Mouse (Mus musculus) myocyte (in vitro differentiated cells): ENCODE measurements around the gene Lamtor5. TPM values are rescaled to one million over a fixed set of nuclear protein-coding genes. Genes with fewer than 3 reads are reported as not detected.

ENCODE experiments used
- H3K27me3 ChIP-seq: one replicate; pipeline ENCODE4 v1.6.1; 2011; ENCODE audit not compliant: control insufficient read depth, insufficient read depth, insufficient read length
- H3K36me3 ChIP-seq: one replicate; pipeline ENCODE4 v1.6.1; 2011; ENCODE audit not compliant: control insufficient read depth, insufficient read depth
- H3K4me2 ChIP-seq: one replicate; pipeline ENCODE4 v1.6.1; 2011; ENCODE audit warnings: low read depth, control low read depth
- H3K4me3 ChIP-seq: one replicate; pipeline ENCODE4 v1.5.1; 2011; ENCODE audit warnings: mild to moderate bottlenecking, control low read depth, moderate library complexity
- H3K79me2 ChIP-seq: one replicate; pipeline ENCODE4 v1.6.1; 2011; ENCODE audit not compliant: control insufficient read depth, insufficient read depth
- H3ac ChIP-seq: one replicate; pipeline ENCODE4 v1.6.1; 2011; ENCODE audit not compliant: control insufficient read depth, insufficient read length
- CEBPB ChIP-seq: IDR thresholded peaks from 2 replicates; pipeline ENCODE4 v1.6.1; 2011; ENCODE audit warnings: mild to moderate bottlenecking, moderate library complexity; ENCODE audit not compliant: poor library complexity, insufficient read depth, severe bottlenecking
- E2F4 ChIP-seq: IDR thresholded peaks from one replicate; pipeline ENCODE4 v1.6.1; 2011; ENCODE audit warnings: mild to moderate bottlenecking, control low read depth, moderate library complexity; ENCODE audit not compliant: insufficient read depth
- MAX ChIP-seq: IDR thresholded peaks from one replicate; pipeline ENCODE4 v1.6.1; 2011; ENCODE audit warnings: low read depth, mild to moderate bottlenecking, control low read depth
- MYOD1 ChIP-seq, 3 experiments: IDR thresholded peaks; one replicate each; pipeline ENCODE4 v1.6.1; 2011; ENCODE audit warnings: control low read depth in 2 of 3, low read depth in 2 of 3, mild to moderate bottlenecking in 2 of 3, moderate library complexity in 1 of 3; ENCODE audit not compliant: insufficient read length in 2 of 3, control insufficient read depth in 1 of 3
- MYOG ChIP-seq, 3 experiments: IDR thresholded peaks; one replicate each; pipeline ENCODE4 v1.6.1; 2011; ENCODE audit warnings: control low read depth in 2 of 3, low read depth in 2 of 3, mild to moderate bottlenecking in 2 of 3; ENCODE audit not compliant: insufficient read length in 2 of 3, control insufficient read depth in 1 of 3, insufficient read depth in 1 of 3
- POLR2A ChIP-seq: IDR thresholded peaks from one replicate; pipeline ENCODE4 v1.6.1; 2011; ENCODE audit warnings: low read depth, mild to moderate bottlenecking, control low read depth, moderate library complexity; ENCODE audit not compliant: insufficient read length
- POLR2AphosphoS2 ChIP-seq: IDR thresholded peaks from one replicate; pipeline ENCODE4 v1.6.1; 2011; ENCODE audit warnings: low read depth, control low read depth; ENCODE audit not compliant: insufficient read length
- REST ChIP-seq: IDR thresholded peaks from one replicate; pipeline ENCODE4 v1.6.1; 2011; ENCODE audit warnings: mild to moderate bottlenecking, control low read depth, moderate library complexity; ENCODE audit not compliant: insufficient read depth, insufficient read length
- SRF ChIP-seq: IDR thresholded peaks from one replicate; pipeline ENCODE4 v1.6.1; 2011; ENCODE audit warnings: low read depth; ENCODE audit not compliant: control insufficient read depth, insufficient read length
- TCF12 ChIP-seq: IDR thresholded peaks from one replicate; pipeline ENCODE4 v1.6.1; 2011; ENCODE audit warnings: mild to moderate bottlenecking, control low read depth; ENCODE audit not compliant: poor library complexity, insufficient read depth, severe bottlenecking
- TCF3 ChIP-seq: IDR thresholded peaks from one replicate; pipeline ENCODE4 v1.6.1; 2011; ENCODE audit warnings: low read depth, control low read depth; ENCODE audit not compliant: insufficient read length
- USF1 ChIP-seq: IDR thresholded peaks from one replicate; pipeline ENCODE4 v1.6.1; 2011; ENCODE audit warnings: low read depth, mild to moderate bottlenecking, control low read depth, moderate library complexity
- polyA plus RNA-seq: library from polyadenylated mRNA; unstranded; fragments of >200 nt; fragmentation: generic; extraction: Trizol; gene quantifications from one replicate; pipeline ENCODE4 v1.2.1, GENCODE M21; 2012; ENCODE audit warnings: missing spikeins

Gene Lamtor5
- polyA plus RNA-seq, 1 experiment, result 156 TPM

GRCm38 (mm10) chr3:107326442-107326841 lies 47.8 kb downstream of the Lamtor5 start:
- Histone ChIP-seq H3K4me2 (no peak overlapping the region), H3K27me3 (no peaks in the 10 kb centered on the region), H3K79me2 (peaks cover 100% of the 10 kb centered on the region), H3ac (no peak overlapping the region), H3K36me3 (peaks cover 59% of the 10 kb centered on the region), H3K4me3 (no peak overlapping the region)
- TF ChIP-seq POLR2AphosphoS2 (no peak), MAX (no peak), MYOD1 (IDR thresholded peaks at IDR 0.05; ENCODE audit: control insufficient read depth in 1 of 3, insufficient read length in 2 of 3, low read depth in 2 of 3) (no peak), MYOG (IDR thresholded peaks at IDR 0.05; ENCODE audit: control insufficient read depth in 1 of 3, insufficient read depth in 1 of 3, insufficient read length in 2 of 3, low read depth in 2 of 3) (no peak), TCF12 (no peak), TCF3 (no peak), USF1 (no peak), POLR2A (no peak), SRF (no peak), REST (no peak), CEBPB (no peak), E2F4 (no peak)

- Histone ChIP-seq H3K36me3 (peaks cover 31% of the 10 kb centered on the region), H3ac (peak overlapping the region; percentile 91), H3K4me3 (peak overlapping the region; percentile 87), H3K4me2 (peak overlapping the region; percentile 93), H3K79me2 (peaks cover 69% of the 10 kb centered on the region), H3K27me3 (no peaks in the 10 kb centered on the region)
- TF ChIP-seq SRF, result no peak
- TF ChIP-seq MAX, result no peak
- TF ChIP-seq USF1, result no peak
- no peak for TF ChIP-seq MYOG (IDR thresholded peaks at IDR 0.05; ENCODE audit: control insufficient read depth in 1 of 3, insufficient read depth in 1 of 3, insufficient read length in 2 of 3, low read depth in 2 of 3)
- TF ChIP-seq POLR2A, result no peak
- no peak for TF ChIP-seq TCF12
- no peak for TF ChIP-seq TCF3
- TF ChIP-seq CEBPB, result no peak
- TF ChIP-seq POLR2AphosphoS2, result no peak
- TF ChIP-seq E2F4, result no peak
- no peak for TF ChIP-seq REST
- TF ChIP-seq MYOD1 (IDR thresholded peaks at IDR 0.05; ENCODE audit: control insufficient read depth in 1 of 3, insufficient read length in 2 of 3, low read depth in 2 of 3), result no peak
These were observed 52.1 kb downstream of the Lamtor5 start for GRCm38 (mm10) chr3:107330503-107331424.

GRCm38 (mm10) chr3:107331746-107332126 lies 53.1 kb downstream of the Lamtor5 start:
- Histone ChIP-seq H3K4me2 (peak overlapping the region; percentile 93), H3K27me3 (no peaks in the 10 kb centered on the region), H3ac (peak overlapping the region; percentile 91), H3K79me2 (peaks cover 59% of the 10 kb centered on the region), H3K36me3 (peaks cover 28% of the 10 kb centered on the region), H3K4me3 (peak overlapping the region; percentile 87)
- TF ChIP-seq MYOG (IDR thresholded peaks at IDR 0.05; ENCODE audit: control insufficient read depth in 1 of 3, insufficient read depth in 1 of 3, insufficient read length in 2 of 3, low read depth in 2 of 3) (no peak), E2F4 (no peak), USF1 (no peak), CEBPB (no peak), SRF (no peak), POLR2A (no peak), POLR2AphosphoS2 (no peak)

GRCm38 (mm10) chr3:107332127-107332959 lies 53.7 kb downstream of the Lamtor5 start:
- Histone ChIP-seq H3K4me2 (peak overlapping the region; percentile 93), H3K4me3 (peak overlapping the region; percentile 87), H3K27me3 (no peaks in the 10 kb centered on the region), H3K36me3 (peaks cover 25% of the 10 kb centered on the region), H3ac (peak overlapping the region; percentile 91), H3K79me2 (peaks cover 53% of the 10 kb centered on the region)
- peak; percentile 15 for TF ChIP-seq POLR2A
- no peak for TF ChIP-seq MYOD1 (IDR thresholded peaks at IDR 0.05; ENCODE audit: control insufficient read depth in 1 of 3, insufficient read length in 2 of 3, low read depth in 2 of 3)
